Mouse (Mus musculus) layer of hippocampus, postnatal 36 days (tissue): ENCODE data around the gene Leap2. TPM values are rescaled to one million over a fixed set of nuclear protein-coding genes. Genes with fewer than 3 reads are reported as not detected.

ENCODE experiments used
- DNase-seq, 2 experiments: peaks; one replicate each; pipeline ENCODE4 v3.0.0; 2022
- total RNA-seq, 2 experiments: library from RNA; stranded (reverse); gene quantifications; 2 replicates each; pipeline ENCODE4 v1.2.3; 2021

Leap2 gene
- total RNA-seq = not detected

DNA sequence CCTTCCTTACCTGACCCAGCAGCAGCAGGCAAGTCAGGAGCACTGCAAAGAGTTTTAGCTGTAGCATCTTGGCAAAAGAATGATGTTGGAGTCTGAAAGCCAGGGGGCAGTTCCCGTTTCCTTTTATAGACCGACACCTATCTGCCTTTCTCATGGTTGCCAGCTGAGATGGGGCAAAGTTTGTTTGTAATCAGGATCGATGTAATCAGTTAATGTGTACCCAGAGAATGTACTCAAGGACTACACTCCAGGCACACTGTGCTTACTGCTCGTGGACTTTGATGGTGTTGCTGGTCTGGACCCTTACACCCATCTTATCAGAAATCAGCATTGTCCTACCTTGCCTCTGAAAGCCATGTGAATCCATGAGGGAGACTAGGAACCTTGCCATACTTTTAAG, at the start of gene Leap2:
TSS of gene Leap2 (minus strand) at position 135 of the 400 bp plus-strand sequence.
- no peak for DNase-seq

GRCm38 (mm10) chr11:53472709-53473108, 49.7 kb upstream of the Leap2 start:
- no peak for DNase-seq

DNA sequence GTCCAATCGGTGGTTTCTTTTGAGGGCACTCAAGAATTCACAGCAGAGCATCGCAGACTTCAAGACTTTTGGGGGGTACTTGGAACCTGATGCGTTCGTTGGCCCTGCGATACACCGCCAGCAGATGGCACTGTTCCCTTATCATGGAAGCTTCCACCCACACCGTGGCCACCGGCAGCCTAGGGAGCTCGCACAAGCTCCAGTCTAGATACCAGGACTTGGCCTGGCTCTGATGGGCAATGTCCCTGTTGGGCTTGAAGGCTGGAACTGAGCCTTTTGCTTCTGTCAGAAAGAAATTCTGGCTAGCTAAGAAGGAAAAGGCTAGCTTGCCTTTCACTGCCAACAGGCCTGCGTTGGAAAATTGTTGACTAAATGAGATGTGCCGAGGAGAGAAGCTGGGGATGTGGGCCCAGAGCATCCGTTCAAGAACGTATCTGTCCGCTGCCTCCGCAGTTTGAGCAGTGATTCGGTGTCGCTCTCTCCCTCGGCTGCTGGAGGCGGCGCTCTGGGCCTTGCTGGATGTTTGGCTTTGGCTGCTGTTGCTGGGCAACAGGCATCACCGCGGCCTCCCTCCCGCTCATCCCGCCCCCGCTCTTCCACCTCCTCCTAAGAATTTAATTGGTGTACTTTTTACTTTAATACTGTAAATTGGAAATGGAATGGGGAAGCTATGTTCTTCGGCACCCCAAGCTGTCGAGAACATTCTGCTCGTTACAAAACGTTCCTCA, 47.2 kb upstream of the Leap2 start, which contains the start of gene Gm9837:
TSS of gene Gm9837 (minus strand) at position 512 of the 728 bp plus-strand sequence.
- peak; percentile 89 to 92 for DNase-seq

DNA sequence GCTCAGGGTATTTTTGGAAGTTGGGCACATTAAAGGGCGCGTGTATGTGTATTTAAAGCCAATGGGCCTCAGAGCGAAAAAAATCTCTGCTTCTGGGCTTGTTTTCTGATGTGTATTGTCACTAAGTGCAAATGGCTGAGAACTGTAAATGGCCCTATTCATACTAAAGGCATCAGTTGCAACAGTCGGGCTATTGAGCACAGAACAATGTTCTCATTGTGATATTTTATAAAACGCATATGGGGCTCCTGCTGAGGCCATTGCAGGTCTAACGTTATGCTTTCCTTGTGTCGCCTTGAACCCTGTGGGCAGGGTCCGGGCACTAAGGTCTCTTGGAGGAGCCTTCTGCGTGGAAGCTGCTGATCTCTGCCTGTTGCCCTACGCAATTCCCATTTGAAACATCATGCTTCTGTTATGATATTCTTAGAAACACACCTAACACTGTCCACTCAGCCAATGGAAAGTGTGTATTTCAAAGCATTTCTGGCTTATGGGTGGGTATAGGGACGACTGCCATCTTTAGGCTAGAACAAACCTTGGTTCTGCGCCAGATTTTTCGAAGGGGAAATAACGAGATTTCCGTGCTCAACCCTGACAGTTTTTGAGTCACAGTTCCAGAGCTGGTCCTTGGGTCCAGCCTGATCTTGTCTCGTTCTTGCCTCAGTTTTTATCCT, 46.5 kb upstream of the Leap2 start:
- DNase-seq = no peak

DNA sequence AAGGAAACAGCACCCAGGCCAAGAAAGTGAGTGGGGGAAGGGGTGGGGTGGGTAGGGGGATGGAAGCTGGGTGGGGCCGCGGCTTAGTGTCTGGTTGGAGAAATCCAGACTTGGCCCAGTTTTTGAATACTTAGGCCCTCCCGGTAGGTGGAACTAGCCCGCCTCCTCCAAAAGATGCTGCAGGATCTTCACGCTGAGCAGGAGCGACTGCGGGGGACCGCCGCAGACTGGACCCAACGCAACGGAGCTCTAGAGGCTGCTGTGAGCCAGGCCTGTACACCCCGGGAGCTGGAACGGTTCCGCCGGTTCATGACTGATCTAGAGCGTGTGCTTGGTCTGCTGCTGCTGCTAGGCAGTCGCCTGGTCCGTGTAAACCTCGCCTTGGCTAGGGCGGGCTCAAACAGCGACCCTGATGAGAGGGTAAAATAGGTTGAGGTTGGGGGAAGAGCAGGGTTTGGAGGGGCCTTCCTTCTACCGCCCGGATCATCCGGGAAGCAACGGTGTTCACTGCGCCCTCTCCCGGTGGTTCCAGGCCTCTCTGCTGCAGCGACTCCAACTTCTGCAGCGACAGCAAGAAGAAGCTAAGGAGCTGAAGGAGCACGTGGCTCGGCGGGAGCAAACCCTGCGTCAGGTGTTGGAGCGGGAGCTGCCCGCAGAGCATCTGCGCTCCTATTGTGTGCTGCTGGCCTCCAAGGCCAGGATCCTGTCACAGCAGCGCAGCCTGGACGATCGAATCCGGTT, 43.4 kb upstream of the Leap2 start:
- DNase-seq = peak; percentile 81 to 82

DNA sequence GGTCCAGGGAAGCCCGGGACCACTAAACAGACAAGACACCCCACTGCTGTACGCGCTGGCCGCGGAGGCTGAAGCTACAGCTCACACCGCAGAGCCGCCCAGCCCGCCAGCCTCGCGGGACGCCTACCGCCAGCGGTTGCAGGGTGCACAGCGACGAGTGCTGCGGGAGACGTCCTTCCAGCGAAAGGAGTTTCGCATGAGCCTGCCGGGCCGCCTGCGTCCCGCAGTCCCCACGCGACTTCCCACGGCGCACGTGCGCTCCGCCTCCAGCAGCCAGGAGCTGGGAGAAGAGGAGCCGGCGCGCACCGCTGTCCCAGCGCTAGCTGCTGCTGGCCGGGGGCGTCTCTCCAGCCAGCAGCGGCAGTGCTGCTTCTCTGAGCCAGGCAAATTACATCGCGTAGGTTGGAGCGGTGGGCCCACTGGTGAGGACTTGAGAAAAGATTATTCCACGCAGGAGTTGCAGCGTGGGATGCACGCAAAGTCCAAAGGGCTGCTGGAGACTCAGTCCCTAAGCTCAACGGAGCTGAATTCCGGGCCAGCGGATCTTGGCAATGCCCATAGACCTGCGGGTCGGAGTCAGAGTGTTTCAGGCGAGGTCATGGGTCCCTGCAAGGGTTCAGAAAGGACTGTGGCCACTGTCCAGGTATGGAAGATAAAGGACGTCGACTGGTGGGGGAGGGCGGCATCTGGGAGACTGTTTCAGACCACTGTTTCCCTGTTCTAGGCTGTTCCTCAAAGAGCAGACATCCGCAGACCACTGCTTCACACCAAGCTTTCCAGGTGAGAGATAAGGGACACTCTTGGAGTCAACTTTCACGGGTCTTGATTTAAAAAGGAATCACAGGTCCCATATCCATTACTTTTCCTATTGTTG, 40.8 kb upstream of the Leap2 start:
- peak; percentile 35 to 56 for DNase-seq

DNA sequence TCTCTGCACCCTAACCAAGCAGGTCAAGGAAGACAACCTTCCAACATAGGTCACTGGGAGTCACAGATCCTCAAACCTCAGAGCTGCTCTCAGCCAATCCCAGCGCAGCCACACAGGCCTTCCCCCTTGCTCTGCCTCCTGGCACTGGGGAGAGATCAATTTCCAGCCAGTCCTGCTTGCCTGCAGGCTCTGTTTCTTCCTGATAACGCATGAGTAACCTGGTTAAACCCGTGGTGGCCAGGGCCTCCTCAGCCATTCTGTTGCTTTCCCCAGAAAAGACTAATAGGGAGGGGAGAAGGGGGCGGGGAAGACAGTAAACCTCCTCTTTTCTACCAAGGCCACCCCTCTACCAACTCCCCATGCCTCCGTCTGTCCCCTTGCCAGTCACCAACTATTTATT, 38.8 kb upstream of the Leap2 start:
- DNase-seq = no peak

DNA sequence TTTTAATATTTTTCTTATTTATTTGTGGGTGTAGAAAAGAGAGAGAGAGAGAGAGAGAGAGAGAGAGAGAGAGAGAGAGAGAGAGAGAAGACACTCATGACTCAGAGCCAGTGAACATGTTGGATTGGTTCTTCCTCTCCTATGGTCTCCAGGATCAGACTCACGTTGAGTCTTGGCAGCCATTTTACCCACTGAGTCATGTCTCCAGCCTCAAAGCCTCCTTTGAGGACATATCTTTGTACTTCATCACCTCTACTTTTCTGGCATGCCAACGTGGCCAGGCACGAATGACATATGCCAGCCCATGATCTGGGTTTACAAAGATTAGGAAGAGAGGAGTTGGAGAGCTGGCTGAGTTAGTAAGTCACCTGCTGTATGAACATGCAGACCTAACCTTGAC, 37.2 kb upstream of the Leap2 start:
- no peak for DNase-seq

DNA sequence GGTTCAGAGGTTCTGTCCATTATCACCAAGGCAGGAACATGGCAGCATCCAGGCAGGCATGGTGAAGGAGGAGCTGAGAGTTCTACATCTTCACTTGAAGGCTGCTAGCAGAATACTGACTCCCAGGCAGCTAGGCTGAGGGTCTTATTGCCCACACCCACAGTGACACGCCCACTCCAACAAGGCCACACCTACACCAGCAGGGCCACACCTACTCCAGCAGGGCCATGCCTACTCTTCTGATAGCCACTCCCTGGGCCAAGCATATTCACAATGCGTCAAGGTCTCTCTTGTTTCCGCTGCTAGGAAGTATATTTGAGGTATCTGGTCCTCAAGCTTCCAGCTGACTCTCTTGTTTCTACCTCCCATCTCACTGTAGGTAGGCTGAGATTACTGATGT, 36.0 kb upstream of the Leap2 start:
- DNase-seq = no peak

GRCm38 (mm10) chr11:53457372-53457954, 34.5 kb upstream of the Leap2 start:
- DNase-seq = no peak

GRCm38 (mm10) chr11:53456474-53457371, 33.8 kb upstream of the Leap2 start, which contains the start of the genes Gm10447 and Shroom1:
Gm10447 (minus strand) TSS chr11:53457110.
Shroom1 (plus strand) TSS chr11:53457205.
- DNase-seq = no peak

DNA sequence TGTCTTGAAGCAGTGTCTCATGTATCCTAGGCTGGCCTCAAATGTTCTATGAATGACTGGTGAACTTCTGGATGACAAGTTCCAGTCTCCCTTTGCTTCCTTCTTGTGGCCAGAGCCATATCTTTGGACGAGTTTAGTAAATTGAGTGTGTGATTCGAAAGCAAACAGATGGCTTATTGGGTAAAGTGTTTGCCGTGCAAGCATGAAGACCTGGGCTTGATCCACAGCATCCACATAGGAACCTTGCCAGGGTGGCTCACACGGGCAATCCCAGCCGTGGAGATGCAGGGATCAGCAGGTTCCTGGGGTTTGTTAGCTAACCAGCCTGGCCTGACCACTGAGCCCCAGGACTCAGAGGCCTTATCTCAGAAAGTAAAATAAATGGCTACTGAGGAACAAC, 30.1 kb upstream of the Leap2 start:
- no peak for DNase-seq

DNA sequence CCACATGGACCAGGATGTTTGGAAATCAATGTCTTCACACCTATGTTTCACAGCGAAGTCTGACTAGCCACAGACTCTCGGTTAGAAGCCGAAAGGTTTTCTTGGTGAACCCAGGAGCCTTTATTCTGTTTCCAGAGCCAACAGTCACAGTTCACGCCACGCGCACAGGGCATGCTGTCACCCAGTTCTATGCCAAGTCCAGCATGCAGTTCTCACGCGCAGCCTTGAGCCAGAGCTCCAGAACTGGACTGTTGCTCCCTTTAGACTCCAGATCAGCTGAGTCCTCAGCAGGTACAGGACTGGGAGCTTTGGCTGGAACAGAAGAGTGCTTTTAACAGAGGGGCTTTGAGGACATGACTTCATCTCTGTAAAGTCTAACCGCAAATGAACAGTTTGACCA, 29.4 kb upstream of the Leap2 start:
- DNase-seq = no peak

DNA sequence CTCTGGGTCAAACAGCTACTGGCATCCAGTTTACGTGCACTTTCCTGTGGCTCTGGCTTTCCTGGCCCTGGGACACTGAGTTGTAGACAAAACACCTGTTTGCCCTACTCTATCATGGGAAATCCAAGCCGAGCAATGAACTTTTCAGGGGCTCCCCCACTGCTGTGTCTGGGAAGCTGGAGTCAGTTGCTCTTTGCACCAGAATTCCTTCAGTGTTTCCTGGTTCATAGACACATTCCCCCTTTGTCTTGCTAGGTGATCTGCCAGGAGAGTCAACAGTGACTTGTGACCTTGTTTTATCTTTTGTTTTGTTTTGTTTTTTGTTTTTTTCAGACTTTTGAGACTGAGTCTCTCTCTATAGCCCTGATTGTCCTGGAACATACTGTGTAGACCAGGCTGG, 28.4 kb upstream of the Leap2 start:
- no peak for DNase-seq

GRCm38 (mm10) chr11:53450070-53450705, 27.2 kb upstream of the Leap2 start:
- no peak for DNase-seq

- no peak for DNase-seq
These were observed 25.6 kb upstream of the Leap2 start for GRCm38 (mm10) chr11:53448529-53448928.

- no peak for DNase-seq
These were observed 25.0 kb upstream of the Leap2 start for GRCm38 (mm10) chr11:53447996-53448395.

DNA sequence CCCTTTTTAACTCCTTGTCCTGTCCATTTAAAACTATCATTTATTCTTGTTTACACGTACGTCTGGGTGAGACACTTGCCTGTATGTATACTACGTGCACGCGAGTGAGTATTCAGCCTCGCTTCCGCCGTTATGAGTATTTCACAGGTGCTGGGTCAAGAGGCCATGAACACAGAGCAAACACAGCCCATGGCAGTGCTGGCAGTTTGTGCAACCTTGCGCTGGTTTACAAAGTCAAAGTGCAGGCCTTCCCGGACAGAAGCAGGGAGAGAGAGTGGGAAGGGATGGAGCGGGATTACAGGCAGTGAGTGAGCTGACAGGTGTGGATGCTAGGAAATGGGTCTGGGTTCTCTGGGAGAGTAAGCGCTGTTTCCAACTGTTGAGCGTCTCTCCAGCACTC, 23.2 kb upstream of the Leap2 start:
- DNase-seq = no peak

DNA sequence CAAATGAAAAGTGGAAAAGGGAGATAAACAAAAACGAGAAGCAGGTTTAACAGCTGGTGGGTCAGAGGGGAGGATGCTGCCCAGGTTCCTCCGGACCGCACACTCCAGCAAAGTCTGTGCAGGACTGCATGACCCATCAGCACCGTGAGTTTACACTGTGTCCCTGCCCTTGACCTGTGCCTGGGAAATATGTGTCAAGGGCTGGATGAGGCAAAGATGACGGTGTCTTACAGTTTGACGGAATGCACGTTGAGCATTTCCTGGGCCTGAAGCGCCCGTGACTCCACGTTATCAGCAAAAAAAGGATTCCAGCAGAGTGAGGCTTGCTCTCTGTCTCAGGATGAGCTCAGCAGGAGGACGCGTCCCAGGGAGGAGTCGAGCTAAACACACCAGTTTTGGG, 22.6 kb upstream of the Leap2 start:
- DNase-seq = no peak

- no peak for DNase-seq
These were observed 20.9 kb upstream of the Leap2 start for GRCm38 (mm10) chr11:53443861-53444260.
